Mouse (Mus musculus) gastrocnemius, postnatal 4 days (tissue): ENCODE results near the gene Gm10718. TPM values are rescaled to one million over a fixed set of nuclear protein-coding genes. Genes with fewer than 3 reads are reported as not detected.
"Not testable (repeated sequence)": the region's sequence is repeated elsewhere in the genome, so short reads cannot be mapped to it uniquely, and the experiment has no call there.

Experiments used
- DNase-seq, 2 experiments: peaks; one replicate each; pipeline ENCODE4 v3.0.0; 2021 to 2022; ENCODE audit warnings: low spot score in 2 of 2, mixed read lengths in 2 of 2
- microRNA-seq: library from miRNA; unstranded; fragments of <30 nt; microRNA quantifications from one replicate; pipeline ENCODE4 v1.2.0, GENCODE M21; 2021
- total RNA-seq, 2 experiments: library from RNA; stranded (reverse); gene quantifications; 2 replicates each; pipeline ENCODE4 v1.2.3; 2021

Gm10718 gene
- total RNA-seq, 2 experiments from 2014 or later = 1.2 to 1.8 TPM

DNA sequence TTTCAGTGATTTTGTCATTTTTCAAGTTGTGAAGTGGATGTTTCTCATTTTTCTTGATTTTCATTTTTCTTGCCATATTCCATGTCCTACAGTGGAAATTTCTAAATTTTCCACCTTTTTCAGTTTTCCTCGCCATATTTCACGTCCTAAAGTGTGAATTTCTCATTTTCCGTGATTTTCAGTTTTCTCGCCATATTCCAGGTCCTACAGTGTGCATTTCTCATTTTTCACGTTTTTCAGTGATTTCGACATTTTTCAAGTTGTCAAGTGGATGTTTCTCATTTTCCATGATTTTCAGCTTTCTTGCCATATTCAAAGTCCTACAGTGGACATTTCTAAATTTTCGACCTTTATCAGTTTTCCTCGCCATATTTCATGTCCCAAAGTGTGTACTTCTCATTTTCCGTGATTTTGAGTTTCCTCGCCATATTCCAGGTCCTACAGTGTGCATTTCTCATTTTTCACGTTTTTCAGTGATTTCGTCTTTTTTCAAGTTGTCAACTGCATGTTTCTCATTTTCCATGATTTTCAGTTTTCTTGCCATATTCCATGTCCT lies 1.6 kb downstream of the Gm10718 start, which contains the start of gene Gm10717:
Gene Gm10717, plus strand, starts transcription at position 506 of the 556 bp plus-strand sequence.
- DNase-seq = not testable (repeated sequence)

DNA sequence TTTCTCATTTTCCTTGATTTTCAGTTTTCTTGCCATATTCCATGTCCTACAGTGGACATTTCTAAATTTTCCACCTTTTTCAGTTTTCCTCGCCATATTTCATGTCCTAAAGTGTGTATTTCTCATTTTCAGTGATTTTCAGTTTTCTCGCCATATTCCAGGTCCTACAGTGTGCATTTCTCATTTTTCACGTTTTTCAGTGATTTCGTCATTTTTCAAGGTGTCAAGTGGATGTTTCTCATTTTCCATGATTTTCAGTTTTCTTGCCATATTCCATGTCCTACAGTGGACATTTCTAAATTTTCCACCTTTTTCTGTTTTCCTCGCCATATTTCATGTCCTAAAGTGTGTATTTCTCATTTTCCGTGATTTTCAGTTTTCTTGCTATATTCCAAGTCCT lies 2.3 kb downstream of the Gm10718 start:
- peak; percentile 80 to 94 for DNase-seq

DNA sequence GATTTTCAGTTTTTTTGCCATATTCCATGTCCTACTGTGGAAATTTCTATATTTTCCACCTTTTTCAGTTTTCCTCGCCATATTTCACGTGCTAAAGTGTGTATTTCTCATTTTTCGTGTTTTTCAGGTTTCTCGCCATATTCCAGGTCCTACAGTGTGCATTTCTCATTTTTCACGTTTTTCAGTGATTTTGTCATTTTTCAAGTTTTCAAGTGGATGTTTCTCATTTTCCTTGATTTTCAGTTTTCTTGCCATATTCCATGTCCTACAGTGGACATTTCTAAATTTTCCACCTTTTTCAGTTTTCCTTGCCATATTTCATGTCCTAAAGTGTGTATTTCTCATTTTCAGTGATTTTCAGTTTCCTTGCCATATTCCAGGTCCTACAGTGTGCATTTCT lies 2.8 kb downstream of the Gm10718 start:
- peak in 1 of 2 experiments; percentile 44 for DNase-seq

DNA sequence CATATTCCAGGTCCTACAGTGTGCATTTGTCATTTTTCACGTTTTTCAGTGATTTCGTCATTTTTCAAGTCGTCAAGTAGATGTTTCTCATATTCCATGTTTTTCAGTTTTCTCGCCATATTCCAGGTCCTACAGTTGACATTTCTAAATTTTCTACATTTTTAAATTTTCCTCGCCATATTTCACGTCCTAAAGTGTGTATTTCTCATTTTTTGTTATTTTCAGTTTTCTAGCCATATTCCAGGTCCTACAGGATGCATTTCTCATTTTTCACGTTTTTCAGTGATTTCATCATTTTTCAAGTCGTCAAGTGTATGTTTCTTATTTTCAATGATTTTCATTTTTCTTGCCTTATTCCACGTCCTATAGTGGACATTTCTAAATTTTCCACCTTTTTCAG lies 3.4 kb downstream of the Gm10718 start:
- peak in 1 of 2 experiments; percentile 59 for DNase-seq

DNA sequence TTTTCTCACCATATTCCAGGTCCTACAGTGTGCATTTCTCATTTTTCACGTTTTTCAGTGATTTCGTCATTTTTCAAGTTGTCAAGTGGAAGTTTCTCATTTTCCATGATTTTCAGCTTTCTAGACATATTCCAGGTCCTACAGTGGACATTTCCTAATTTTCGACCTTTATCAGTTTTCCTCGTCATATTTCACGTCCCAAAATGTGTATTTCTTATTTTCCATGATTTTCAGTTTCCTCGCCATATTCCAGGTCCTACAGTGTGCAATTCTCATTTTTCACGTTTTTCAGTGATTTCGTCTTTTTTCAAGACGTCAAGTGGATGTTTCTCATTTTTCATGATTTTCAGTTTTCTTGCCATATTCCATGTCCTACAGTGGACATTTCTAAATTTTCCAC lies 3.9 kb downstream of the Gm10718 start:
- DNase-seq = not testable (repeated sequence)

- peak; percentile 13 to 73 for DNase-seq
These were observed 6.1 kb downstream of the Gm10718 start for GRCm38 (mm10) chr9:3029276-3030000.

DNA sequence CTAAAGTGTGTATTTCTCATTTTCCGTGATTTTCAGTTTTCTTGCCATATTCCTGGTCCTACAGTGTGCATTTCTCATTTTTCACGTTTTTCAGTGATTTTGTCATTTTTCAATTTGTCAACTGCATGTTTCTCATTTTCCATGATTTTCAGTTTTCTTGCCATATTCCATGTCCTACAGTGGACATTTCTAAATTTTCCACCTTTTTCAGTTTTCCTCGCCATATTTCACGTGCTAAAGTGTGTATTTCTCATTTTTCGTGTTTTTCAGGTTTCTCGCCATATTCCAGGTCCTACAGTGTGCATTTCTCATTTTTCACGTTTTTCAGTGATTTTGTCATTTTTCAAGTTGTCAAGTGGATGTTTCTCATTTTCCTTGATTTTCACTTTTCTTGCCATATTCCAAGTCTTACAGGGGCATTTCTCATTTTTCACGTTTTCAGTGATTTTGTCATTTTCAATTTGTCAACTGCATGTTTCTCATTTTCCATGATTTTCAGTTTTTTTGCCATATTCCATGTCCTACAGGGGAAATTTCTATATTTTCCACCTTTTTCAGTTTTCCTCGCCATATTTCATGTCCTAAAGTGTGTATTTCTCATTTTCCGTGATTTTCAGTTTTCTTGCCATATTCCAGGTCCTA lies 7.5 kb downstream of the Gm10718 start:
- peak in 1 of 2 experiments; percentile 55 for DNase-seq

GRCm38 (mm10) chr9:3034299-3034698 lies 11.0 kb downstream of the Gm10718 start, which contains the start of gene Gm17535:
Gene Gm17535, plus strand, starts transcription at chr9:3034599.
- not testable (repeated sequence) for DNase-seq

GRCm38 (mm10) chr9:3036577-3036976 lies 13.2 kb downstream of the Gm10718 start, which contains the start of gene Gm10715:
Gene Gm10715, plus strand, starts transcription at chr9:3036877.
- not testable (repeated sequence) for DNase-seq

GRCm38 (mm10) chr9:3038161-3038560 lies 14.8 kb downstream of the Gm10718 start:
- DNase-seq = not testable (repeated sequence)

Small RNAs within 50 kb of the gene (microRNA-seq; reads per million reads assigned to microRNA genes)
- not detected for gene Mir101c

Other genes starting within 250 kb of the Gm10718 start
- not detected for gene Gm10722, start 22.6 kb upstream of the Gm10718 start, total RNA-seq
- not detected for gene Gm11168, start 20.2 kb upstream of the Gm10718 start, total RNA-seq
- gene Gm10721, start 10.4 kb upstream of the Gm10718 start, total RNA-seq = under 1 TPM; 0.73 to 0.86 TPM
- gene Gm10720, start 7.9 kb upstream of the Gm10718 start, total RNA-seq = not detected
- 1 to 10 TPM in 1 of 2 experiments, under 1 TPM in 1; 0.93 to 1.1 TPM for gene Gm10719, start 6.1 kb upstream of the Gm10718 start, total RNA-seq
- gene Gm10717, start 1.9 kb downstream of the Gm10718 start, total RNA-seq = under 1 TPM in 1 of 2 experiments, not detected in 1; 0.78 TPM
- gene Gm17535, start 11.1 kb downstream of the Gm10718 start, total RNA-seq = not detected
- not detected for gene Gm10715, start 13.3 kb downstream of the Gm10718 start, total RNA-seq